Mouse (Mus musculus) ovary, postnatal 14 days (tissue): ENCODE measurements around the gene Gdf9.

Experiments used
- DNase-seq: peaks from one replicate; pipeline ENCODE4 v3.0.0; 2022; ENCODE audit warnings: low spot score

Gene Gdf9

DNA sequence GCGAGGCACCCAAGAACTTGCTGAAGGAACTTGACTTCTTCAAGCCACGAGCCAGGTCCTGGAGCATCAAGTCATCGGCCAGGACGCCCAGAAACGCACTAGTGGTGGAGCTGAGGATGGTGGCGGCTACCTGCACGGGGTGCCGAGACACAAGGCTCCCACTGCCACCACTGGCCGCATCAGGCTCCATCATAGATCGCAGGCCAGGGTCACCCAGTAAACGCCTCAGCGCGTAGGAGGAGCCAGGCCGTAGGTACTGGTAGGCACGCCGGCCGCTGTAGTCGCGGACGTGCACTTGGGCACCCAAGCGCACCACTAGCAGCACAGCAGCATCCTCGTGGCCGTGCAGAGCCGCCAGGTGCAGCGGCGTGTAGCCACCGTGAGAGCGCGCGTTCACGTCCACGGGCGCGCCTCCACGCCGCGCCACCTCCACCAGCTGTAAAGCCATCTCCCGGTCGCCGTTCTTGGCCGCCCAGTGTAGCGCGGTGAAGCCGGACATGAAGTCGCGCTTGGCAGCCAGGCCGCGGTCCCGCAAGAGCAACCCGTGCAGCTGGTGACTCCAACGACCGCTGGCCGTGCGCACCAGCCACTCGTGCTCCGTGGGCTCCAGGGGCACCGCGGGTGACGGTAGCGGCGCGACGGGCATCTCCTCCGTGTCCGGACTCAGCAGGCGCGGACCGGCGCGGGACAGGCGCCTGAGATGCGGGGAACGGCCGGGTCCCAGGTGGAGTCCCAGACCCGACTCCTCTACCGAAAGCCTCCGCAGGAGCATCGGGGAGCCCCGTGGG lies 47.8 kb downstream of the Gdf9 start:
- DNase-seq, result no peak

DNA sequence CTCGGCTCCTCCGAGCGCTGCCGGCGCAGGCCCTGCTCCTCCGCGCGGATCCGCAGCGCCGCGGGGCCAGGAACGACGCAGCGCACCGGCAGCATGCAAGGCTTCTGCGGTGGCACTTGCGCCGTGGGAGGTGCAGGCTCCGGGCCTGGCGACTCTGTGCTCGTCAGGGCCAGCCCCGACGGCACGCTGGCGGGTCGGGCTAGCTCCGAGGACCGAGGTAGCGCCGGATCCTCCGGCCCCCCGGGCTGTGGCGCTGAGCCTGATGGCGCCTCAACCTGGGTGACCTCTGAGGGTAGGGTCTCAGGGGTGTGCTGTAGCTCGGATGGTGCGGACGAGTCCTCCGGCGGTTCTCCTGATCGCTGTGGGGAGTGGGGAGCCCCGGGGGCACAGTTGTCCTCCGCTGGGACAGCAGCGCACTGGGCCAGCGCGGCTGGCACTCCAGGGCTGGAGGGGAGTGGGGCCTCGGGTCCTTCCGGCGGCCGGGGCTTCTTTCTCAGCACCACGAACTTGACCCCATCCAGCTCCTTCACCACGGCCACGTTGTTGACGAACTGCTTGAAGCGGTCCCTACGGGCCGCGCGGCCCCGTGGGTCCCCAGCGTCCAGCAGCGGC lies 48.5 kb downstream of the Gdf9 start:
- DNase-seq, result no peak

DNA sequence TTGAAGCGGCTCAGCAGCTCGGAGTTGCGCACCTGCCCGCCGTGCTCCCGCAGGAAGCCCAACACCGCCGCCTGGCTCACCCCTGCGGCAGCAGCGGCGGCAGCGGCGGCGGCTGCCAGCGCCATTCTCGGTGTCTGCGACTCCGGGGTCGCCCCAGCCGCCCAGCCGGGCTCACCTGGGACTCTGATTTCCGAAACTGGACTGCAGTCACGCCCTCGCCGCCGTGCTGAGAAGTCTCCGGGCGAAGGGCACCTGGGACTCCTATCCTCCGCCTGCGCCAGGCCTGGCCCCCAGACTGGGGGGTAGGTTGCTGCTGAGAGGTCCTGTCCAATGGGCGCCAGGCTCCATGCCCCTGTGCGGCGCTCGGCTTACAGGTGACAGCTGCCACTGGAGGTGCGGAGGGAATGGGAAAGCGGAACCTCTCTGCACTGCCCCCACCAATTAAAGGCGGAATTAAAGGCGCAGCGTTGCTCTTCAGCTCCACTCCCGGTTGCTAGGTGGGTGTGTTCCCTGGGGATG lies 49.0 kb downstream of the Gdf9 start, which contains the start of the genes Gm9945 and Sowaha:
Gene Gm9945 (plus strand): TSS at position 384 of the 519 bp plus-strand sequence.
Gene Sowaha (minus strand): TSS at position 492 of the 519 bp plus-strand sequence.
- no peak for DNase-seq

DNA sequence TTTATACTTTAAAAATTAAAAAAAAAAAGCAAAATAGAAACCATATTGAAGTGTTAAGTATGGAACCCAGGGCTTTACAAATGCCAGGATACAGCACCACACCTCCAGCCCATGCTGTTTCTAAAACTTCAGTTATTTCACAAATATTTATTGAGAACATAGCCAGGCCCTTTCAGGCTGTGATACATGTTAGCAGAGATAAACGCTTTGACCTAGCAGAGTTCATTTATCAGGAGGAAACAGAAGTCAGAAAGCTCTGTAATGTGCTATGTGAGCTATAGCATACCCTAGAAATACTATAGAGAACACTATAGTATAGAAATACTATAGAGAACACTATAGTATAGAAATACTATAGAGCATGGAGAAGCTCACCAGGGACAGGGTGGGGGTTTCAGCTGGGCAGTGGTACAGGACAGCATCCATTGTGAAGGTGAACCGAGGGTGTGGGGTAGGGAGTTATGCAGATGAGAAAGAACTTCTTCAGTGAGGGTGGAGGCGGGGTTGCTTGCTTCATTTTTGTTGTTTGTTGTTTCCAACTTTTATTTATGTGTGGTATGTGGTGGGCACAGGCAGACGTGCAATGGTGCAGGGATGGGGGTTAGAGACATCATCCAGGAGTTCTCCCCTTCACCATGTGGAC lies 50.4 kb downstream of the Gdf9 start:
- DNase-seq, result no peak

DNA sequence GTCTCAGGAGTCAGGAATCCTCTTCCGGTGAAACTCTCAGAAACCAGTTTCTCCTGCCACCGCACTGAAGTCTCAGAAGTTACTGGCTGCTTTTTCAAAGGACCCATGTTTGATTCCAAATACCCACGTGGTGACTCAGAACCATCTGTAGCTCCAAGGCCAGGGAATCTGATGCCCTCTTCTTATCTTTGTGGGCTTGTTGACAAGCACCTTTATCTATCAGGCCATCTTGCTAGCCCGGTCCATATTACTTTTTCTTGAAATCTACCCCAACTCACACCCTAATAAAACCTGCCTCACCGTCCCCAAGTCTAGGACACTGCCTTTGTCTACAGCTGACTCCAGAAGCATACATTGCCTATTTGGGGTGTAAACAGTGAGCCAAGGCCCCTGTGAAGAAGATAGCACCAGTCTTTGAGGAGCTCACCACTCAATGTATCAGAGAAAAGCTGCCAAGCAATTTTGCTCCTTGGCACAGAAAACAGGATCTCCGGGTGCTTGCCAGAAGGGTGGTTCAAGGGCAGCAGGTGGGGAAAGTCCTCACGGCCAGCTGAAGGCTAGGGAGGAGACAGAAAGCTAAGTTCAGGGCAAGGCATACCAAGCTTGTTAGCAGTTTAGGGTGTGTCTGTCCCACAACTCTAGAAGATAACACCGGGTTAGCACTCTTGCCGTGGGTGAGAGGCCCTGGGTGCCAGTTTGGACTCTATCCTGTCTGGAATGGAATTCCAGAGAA lies 52.5 kb downstream of the Gdf9 start:
- no peak for DNase-seq

DNA sequence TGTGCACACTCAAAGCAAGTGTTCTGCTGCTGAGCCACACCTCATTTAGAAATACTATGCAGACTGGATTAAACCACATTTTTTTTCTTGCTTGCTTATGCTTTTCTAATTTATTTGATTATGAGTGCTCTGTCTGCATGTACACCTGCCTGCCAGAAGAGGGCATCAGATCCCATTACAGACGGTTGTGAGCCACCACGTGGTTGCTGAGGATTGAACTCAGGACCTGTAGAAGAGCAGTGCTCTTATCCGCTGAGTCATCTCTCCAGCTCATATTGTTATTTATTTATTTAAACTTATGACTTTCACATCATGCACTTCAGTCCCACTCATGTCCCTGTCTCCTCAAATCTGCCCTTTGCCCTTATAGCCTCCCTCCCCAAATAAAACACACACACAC lies 54.9 kb downstream of the Gdf9 start:
- DNase-seq, result no peak

DNA sequence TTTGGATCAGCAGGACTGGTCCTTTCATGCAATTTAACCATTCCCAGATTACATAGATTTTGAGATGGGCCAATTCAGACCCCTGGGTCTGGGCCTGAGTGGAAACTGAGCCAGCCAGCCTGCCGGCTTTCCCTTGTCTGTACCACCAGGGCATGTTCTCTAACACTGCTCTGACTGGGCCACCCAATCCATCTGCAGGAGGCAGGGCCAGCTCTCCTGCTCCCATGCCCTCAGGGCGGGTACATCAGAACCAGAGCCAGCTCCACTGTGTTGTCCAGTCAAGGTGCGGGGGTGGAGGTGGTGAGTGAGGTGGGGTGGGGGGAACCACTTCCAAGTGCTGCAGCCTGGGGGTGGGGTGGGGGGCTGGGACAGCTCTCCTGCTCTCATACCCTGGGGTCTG lies 55.5 kb downstream of the Gdf9 start:
- DNase-seq, result no peak

DNA sequence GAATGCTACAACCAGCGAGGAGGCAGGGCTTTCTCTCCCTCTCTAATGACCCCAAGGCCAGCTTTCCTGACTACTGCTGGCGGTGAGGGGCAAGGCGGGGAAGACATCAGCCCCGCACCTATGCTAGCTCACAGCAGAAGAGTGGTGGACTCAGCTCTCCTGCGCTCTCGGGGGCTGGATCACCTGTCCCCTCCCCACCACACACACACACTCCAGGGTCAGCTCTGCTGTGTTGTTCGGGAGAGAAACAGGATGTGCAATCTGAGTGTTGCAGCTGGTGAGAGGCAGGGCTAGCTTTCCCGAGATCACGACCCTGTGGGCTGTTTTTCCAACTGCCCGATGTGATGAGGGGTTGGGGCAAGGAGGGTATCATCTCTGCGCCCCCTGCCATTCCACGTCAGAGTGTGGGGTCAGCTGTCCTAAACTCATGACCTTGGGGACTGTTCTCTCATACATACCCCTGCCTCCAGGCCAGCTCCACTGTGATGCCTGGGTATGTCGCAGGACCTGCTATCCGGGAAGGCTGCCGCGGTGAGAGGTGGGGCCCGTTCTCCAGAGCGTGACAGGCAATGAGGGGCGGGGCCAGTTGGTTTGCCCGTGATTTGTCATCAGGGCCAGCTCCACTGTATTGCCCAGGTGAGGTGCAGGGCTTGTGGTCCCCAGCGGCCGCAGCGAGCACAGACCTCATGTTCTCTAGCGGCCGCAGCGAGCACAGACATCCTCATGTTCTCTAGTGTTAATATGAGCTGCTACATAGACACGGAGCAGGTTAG lies 56.2 kb downstream of the Gdf9 start:
- no peak for DNase-seq
